Mouse (Mus musculus) heart, adult 2 months (tissue): ENCODE results near the gene Vwa2.

Experiments
- CTCF ChIP-seq: fragments of 200-600 bp; IDR thresholded peaks from 2 replicates; pipeline ENCODE4 v1.8.1; 2022; ENCODE audit warnings: antibody characterized with exemption, mild to moderate bottlenecking, moderate library complexity
- EP300 ChIP-seq: fragments of 200-500 bp; IDR thresholded peaks from 2 replicates; pipeline ENCODE4 v1.6.1; 2011; ENCODE audit warnings: low read depth, low read length, control low read depth; ENCODE audit not compliant: insufficient read depth
- POLR2A ChIP-seq: fragments of 200-500 bp; IDR thresholded peaks from 2 replicates; pipeline ENCODE4 v1.6.1; 2011; ENCODE audit warnings: mild to moderate bottlenecking, low read depth, low read length, control low read depth; ENCODE audit not compliant: insufficient read depth

GRCm38 (mm10) chr19:56893326-56893725, 19.3 kb downstream of the Vwa2 start:
- TF ChIP-seq CTCF, result no peak
- no peak for TF ChIP-seq EP300
- TF ChIP-seq POLR2A, result no peak
